Mouse (Mus musculus): ENCODE data around the gene Gm5678. TPM values are rescaled to one million over a fixed set of nuclear protein-coding genes. Genes with fewer than 3 reads are reported as not detected.
"Not testable (repeated sequence)": the region's sequence is repeated elsewhere in the genome, so short reads cannot be mapped to it uniquely, and the experiment has no call there.

Gene Gm5678
- polyA plus RNA-seq, 1 experiment: not detected

DNA sequence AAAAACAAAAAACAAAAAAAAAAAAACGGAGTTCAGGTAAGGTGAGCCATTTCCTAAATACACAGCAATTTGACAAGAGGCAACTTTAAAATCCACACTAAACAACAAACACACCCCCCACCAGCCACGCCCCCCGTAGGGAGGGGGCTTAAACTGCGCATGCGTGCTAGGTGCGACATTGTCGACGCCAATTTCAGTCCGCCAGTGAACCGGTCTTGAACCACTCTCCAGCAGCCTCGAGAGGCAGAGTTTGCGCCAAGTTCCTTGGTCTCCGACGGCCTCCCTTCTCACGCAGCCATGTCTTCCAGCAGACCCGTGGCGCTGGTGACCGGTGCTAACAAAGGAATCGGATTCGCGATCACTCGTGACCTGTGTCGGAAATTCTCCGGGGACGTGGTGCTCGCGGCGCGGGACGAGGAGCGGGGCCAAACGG, 20.2 kb upstream of the Gm5678 start:
- no peak for DNase-seq (ENCODE audit: low read depth)

- no peak for DNase-seq (ENCODE audit: low read depth)
These were observed 19.2 kb upstream of the Gm5678 start for GRCm38 (mm10) chr16:93608731-93609130.

GRCm38 (mm10) chr16:93609796-93610195, 18.1 kb upstream of the Gm5678 start:
- DNase-seq (ENCODE audit: low read depth): no peak

- DNase-seq (ENCODE audit: low read depth): no peak
These were observed 16.9 kb upstream of the Gm5678 start for GRCm38 (mm10) chr16:93610961-93611360.

- DNase-seq (ENCODE audit: low read depth): no peak
These were observed 12.6 kb upstream of the Gm5678 start for GRCm38 (mm10) chr16:93615118-93615870.

DNA sequence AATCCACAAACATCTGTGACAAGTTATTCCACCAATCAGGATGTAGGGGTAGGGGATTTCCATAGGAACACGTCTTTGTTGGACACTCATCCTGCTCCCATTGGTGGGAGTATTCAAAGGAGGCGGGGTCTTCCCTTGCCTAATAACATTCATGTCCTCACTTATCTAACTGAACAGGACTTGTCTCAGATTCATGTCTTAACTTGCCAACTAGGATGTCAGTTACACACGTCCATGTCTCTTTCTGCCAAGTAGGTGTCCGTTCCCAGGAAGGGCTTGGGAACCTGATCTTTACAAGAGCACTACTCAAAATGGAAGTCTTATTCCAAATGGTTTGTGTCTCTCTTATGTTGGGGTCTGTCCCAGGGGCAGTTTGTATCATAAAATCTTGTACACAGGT, 4.1 kb upstream of the Gm5678 start:
- not testable (repeated sequence) for DNase-seq (ENCODE audit: low read depth)

DNA sequence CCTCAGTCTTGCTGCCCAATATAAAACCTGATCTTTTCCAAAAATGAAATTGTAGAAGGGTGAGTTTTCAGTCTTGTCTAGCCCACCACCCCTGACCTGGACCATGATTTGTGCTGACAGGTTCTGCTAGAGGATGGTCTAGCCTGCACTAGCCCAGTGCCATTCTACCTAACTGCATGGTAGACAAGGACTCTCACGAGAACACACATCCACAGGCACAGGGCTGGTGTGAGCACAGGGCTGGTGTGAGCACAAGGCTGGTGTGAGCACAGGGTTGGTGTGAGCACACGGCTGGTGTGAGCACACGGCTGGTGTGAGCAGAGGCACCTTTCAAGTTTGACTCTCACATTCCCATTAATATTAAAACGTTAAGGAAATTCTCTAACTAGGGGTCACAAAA, 3.2 kb upstream of the Gm5678 start:
- DNase-seq (ENCODE audit: low read depth): no peak

DNA sequence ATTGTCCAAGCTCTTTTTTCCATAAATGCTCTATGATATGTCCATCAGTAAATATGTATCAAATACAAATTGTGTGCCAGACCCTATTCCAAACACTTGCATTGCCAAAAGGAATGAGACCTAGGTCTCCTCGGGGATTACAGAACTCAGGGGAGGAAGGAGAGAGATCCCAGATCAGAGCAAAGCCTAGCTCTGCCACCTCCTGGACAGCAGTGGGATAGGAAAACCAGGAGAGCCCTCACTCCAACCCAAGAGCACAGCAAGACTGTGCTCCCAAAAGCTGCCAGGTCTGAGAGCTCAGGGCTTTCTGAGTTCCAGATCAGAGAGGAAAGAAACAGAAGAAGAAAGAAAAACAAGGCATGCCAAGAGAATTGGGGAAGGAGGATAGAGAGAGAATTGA, 1.2 kb upstream of the Gm5678 start:
- no peak for DNase-seq (ENCODE audit: low read depth)

DNA sequence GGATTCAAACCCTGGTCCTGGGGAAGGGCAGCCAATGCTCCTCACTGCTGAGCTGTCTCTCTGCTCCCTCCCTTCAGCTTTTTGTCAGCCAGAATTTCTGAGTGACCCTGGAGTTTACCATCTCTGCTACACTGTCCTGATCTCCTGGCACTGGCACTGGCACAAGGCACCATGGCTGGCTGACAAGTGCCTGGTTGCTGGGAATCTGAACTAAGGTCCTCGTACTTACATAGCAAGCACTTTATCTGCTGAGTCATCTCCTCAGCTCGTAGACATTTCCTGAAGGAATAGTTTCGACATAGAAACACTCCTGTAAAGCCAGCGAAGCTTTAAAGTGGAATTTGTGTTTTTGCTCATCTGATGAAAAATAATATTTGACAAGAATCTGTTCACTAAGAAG, 16.1 kb downstream of the Gm5678 start:
- no peak for DNase-seq (ENCODE audit: low read depth)

GRCm38 (mm10) chr16:93648441-93649183, 20.7 kb downstream of the Gm5678 start:
- DNase-seq (ENCODE audit: low read depth): no peak

DNA sequence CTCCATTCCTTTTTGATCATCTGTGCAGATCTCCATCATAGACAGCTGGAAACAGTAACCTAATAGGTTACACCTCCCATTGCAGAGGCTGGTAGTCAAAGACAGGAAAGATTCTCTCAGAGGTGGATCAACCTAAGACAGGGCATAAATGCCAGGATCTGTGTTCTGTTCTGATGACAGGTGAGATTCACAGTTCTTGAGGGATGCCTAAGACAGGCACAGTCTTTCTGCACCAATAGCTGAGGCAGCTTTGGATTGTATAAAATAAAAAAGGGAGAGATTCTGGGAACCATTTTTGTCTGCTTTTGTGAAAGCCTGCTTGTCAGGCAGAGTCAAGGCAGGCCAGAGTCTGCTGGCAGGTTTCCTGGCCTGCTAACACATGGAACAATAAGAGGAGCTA, 40.1 kb downstream of the Gm5678 start:
- no peak for DNase-seq (ENCODE audit: low read depth)

DNA sequence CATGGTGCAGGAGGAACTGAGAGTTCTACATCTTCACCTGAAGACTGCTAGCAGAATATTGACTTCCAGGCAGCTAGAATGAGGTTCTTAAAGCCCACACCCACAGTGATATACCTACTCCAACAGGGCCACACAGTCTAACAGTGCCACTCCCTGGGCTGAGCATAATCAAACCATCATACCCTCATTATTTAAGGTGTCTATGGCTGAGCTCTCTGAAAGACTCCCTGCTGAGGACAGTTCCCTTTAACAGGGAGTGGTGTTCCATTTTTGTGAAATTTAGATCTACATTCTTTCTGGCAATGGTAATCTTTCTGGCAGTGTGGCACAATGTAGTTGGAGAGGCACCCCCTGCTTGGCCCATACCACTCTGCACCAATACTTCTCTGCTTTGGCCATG, 41.6 kb downstream of the Gm5678 start:
- DNase-seq (ENCODE audit: low read depth): no peak

- not testable (repeated sequence) for DNase-seq (ENCODE audit: low read depth)
These were observed 42.6 kb downstream of the Gm5678 start for GRCm38 (mm10) chr16:93670466-93670865.

- DNase-seq (ENCODE audit: low read depth): no peak
These were observed 43.2 kb downstream of the Gm5678 start for GRCm38 (mm10) chr16:93671064-93671463.

DNA sequence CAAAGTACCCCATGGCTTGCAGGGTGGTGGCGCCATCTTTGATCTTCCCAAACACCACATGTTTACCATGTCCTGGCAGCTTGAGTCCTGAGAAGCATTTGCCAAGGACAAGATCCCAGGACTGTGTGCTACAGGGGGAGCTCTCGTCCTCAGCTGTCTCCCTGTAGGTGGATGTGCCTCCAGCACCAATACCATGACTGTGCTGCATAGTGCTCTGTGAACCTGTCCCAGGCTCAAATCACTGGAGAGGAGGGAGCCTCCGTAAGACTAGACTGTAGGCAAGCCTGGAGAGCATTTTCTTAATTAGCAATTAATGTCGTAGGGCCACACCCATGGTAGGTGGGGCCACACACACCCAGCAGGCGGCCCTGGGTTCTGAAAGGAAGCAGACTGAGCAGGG, 48.5 kb downstream of the Gm5678 start:
- DNase-seq (ENCODE audit: low read depth): no peak

DNA sequence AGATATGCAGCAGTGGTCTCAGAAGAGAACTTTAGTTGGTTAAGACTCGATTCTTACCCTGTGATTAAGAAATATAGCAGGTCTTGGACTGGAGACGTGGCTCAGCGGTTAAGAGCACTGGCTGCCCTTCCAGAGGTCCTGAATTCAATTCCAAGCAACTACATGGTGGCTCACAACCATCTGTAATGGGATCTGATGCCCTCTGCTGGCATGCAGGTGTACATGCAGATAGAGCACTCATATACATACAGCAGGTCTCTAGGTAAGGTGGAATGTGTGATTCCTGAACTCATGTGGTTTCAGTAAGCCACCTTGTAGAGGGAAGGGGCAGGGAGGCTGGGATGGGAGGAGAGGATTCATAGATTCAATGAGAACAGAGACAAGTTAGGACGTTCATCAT, 50.3 kb downstream of the Gm5678 start:
- DNase-seq (ENCODE audit: low read depth): no peak

GRCm38 (mm10) chr16:93679165-93679564, 51.3 kb downstream of the Gm5678 start:
- DNase-seq (ENCODE audit: low read depth): peak; percentile 51

Other genes starting within 250 kb of the Gm5678 start
- gene Setd4, start 24.0 kb upstream of the Gm5678 start, polyA plus RNA-seq (2012; rRNA removed): 6.3 and 9.0 TPM in 2 replicates
- gene Cbr1, start 22.2 kb upstream of the Gm5678 start, polyA plus RNA-seq (2012; rRNA removed): 150 and 196 TPM in 2 replicates
- gene Cbr3, start 55.1 kb downstream of the Gm5678 start, polyA plus RNA-seq (2012; rRNA removed): 18.6 and 24.6 TPM in 2 replicates
- gene Dop1b, start 83.8 kb downstream of the Gm5678 start, polyA plus RNA-seq (2012; rRNA removed): 67.5 and 77.6 TPM in 2 replicates
- gene Morc3, start 204.0 kb downstream of the Gm5678 start, polyA plus RNA-seq (2012; rRNA removed): 9.4 and 11.1 TPM in 2 replicates